14 mouse cellular contexts compared by ENCODE assay signal in genomic region chr10:62197403-62197802, GRCm38 (mm10). TPM values are rescaled to one million over a fixed set of nuclear protein-coding genes. Genes with fewer than 3 reads are reported as not detected.
"Had no signal": no experiment of that assay in that cellular context is flagged by ENCODE, and none has a peak within 500 bp of the region (broad histone marks: within the 10 kb centered on the region; RNA-seq: fewer than 3 reads in every experiment).

No protein-coding gene starts in this region.

- ATAC-seq: liver, embryonic 12.5 days had no signal

- H3K4me3 ChIP-seq: limb, embryonic 10.5 days; liver, embryonic 12.5 days; lung, embryonic 15.5 days; midbrain, embryonic 10.5 days; myocyte; neural tube, embryonic 15.5 days had no signal

- H3K36me3 ChIP-seq: limb, embryonic 10.5 days; liver, embryonic 12.5 days; midbrain, embryonic 10.5 days; neural tube, embryonic 15.5 days had no signal

- H3K9ac ChIP-seq: liver, embryonic 12.5 days; lung, embryonic 15.5 days; neural tube, embryonic 15.5 days had no signal

- H3K27me3 ChIP-seq: liver, embryonic 12.5 days; lung, embryonic 15.5 days; neural tube, embryonic 15.5 days had no signal

- H3K9me3 ChIP-seq: limb, embryonic 10.5 days; liver, embryonic 12.5 days; lung, embryonic 15.5 days; midbrain, embryonic 10.5 days; neural tube, embryonic 15.5 days had no signal

- DNase-seq: kidney, adult 9 months; kidney, postnatal 36 days; midbrain, embryonic 14.5 days; right cerebral cortex, adult 18-20 months had no signal

- H3K27ac ChIP-seq: kidney, postnatal 0 days; limb, embryonic 10.5 days; liver, embryonic 12.5 days; lung, embryonic 15.5 days; midbrain, embryonic 10.5 days; neural tube, embryonic 15.5 days; stomach, postnatal 0 days had no signal

- H3K4me2 ChIP-seq: liver, embryonic 12.5 days; lung, embryonic 15.5 days; neural tube, embryonic 15.5 days had no signal

RNA-seq across cellular contexts. Expression of gene Tacr2, which starts 54.8 kb away (rescaled TPM):
- polyA plus RNA-seq: kidney, postnatal 0 days; limb, embryonic 10.5 days; limb, embryonic 14.5 days; liver, embryonic 12.5 days; midbrain, embryonic 10.5 days; midbrain, embryonic 14.5 days; neural tube, embryonic 11.5 days had no signal
